Mouse (Mus musculus) T-helper 1 cell (primary cell): ENCODE measurements around the gene Gm7579.
"Not testable (repeated sequence)": the region's sequence is repeated elsewhere in the genome, so short reads cannot be mapped to it uniquely, and the experiment has no call there.

ENCODE experiments used
- in situ Hi-C: fragments of 300-600 bp; cut with MboI, MseI; formaldehyde crosslinking; loops from one replicate; pipeline ENCODE4 v1.15.1; 2025; ENCODE audit warnings: high pct_unique_total_duplicates

The Gm7579 gene

DNA sequence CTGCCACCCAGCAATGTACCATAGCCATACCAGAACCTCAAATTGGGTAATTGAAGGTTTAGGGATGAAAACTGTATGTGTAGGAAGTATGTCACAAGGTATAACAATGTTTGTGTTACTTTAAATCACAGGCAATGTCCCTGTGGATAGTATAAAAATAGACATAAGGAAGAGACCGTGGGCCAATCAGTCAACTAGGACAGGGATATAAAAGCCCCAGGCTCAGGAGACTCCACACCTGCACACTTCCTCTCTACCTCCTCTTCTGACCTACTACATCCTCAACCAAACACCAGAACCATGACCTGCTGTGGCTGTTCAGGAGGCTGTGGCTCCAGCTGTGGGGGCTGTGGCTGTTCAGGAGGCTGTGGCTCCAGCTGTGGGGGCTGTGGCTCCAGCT lies at the start of gene Gm7579:
TSS of gene Gm7579 (plus strand) at position 301 of the 400 bp plus-strand sequence.
- in situ Hi-C loops, result no loop called here

DNA sequence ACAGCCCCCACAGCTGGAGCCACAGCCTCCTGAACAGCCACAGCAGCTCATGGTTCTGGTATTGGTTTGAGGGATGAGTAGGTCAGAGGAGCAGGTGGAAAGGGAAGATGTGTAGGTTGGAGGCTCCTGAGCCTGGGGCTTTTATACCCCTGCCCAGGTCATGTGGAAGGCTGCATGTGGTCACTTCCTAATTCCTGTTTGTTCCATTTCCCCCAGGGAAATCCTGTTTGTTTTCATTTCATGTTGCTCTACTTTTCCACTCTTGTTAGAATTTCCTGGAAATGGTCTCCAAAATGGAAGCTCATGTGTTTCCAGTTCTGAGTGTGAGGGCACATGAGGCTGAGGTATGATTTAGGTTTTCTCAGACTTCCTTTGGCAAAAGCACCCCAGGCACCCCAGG lies 46.0 kb upstream of the Gm7579 start, which contains the start of gene Gm4553:
TSS of gene Gm4553 (minus strand) at position 101 of the 400 bp plus-strand sequence.
- in situ Hi-C loops, result not testable (repeated sequence)

DNA sequence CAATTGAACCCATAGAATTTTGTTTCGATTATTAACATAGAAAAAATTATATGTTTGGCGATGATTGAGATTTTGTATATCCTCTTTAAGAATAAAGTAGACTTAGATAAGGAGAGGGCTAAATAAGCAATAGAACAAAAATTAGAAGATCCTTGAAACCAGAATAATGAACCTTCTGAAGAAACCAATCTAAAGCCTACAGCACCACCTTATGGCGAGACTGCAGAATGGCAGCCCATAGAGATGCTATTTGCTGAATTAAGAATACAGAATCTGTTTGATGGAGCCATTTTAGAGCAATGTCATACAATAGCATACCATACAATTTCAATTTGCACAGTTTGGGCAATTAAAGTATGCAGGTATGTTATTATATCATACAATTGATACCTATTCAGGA lies 41.8 kb upstream of the Gm7579 start:
- in situ Hi-C loops, result no loop called here

DNA sequence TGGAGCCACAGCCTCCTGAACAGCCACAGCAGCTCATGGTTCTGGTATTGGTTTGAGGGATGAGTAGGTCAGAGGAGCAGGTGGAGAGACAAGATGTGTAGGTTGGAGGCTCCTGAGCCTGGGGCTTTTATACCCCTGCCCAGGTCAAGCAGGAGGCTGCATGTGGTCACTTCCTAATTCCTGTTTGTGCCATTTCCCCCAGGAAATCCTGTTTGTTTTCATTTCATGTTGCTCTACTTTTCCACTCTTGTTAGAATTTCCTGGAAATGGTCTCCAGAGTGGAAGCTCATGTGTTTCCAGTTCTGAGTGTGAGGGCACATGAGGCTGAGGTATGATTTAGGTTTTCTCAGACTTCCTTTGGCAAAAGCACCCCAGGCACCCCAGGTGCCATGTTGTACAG lies 35.8 kb upstream of the Gm7579 start, which contains the start of gene Krtap5-2:
TSS of gene Krtap5-2 (minus strand) at position 101 of the 400 bp plus-strand sequence.
- in situ Hi-C loops, result not testable (repeated sequence)

DNA sequence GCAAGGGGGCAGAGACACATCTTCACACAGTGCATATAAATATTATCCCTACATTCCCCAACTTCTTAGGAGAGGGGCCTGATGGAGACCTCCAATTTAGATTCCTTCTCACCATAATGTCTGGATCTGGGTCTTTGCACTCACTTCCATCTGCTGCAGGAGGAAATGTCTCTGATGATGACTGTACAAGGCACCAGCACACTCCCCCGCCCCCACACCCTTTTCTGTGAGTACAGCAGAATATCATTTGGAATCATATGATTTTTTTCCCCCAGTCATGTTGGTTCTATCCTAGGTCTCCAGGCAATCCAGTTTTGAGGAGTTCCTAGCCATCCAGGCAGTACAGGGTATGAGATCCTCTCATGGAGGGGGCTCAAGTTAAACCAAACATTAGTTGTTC lies 33.0 kb upstream of the Gm7579 start:
- in situ Hi-C loops, result no loop called here

DNA sequence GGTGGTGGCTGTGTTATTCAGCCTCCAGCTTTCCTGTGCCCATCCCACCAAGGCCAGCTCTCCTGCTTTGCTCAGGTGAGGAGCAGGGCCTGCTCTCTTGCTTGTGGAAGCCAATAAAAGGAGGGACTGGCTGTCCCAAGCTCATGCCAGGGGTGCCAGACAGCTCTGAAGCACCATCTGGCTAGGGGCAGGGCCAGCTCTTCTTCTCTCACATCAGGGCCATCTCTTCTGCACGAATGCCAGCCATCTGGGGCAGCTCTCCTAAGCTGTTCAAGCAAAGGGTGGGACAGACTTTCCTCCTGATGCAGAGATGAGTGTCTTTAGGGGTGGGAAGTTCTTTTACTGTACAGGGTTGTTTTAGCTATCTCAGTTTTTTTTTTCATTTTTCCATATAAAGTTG lies 30.6 kb upstream of the Gm7579 start:
- in situ Hi-C loops, result no loop called here

DNA sequence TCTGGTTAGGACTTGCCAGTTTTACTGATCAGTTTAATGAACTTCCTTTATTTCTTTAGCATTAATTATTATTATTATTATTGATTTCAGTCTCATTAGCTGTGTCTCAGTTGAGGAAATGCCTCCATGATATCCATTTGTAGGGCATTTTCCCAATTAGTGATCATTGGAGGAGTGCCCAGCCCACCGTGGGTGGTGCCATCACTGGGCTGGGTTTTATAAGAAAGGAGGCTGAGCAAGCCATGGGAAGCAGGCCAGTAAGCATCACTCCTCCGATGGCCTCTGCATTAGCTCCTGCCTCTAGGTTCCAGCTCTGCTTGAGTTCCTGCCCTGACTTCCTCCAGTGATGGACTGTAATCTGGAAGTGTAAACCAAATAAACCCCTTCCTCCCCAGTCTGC lies 23.5 kb upstream of the Gm7579 start:
- in situ Hi-C loops, result no loop called here

DNA sequence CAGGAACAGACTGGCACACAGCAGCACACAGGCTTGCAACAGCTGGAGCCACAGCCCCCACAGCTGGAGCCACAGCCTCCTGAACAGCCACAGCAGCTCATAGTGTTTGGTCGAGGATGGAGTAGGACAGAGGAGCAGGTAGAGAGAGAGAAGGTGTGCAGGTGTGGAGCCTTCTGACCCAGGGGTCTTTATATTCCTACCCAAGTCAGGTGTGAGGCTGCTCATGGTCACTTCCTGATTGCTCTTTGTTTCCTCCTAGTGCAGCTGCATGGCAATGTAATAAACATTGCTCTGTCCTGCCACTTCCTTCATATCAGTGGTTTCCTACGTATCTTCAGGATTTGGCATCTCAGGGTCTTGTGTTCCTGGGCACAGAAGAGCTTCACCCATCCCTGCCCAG lies 21.4 kb upstream of the Gm7579 start, which contains the start of gene Gm10153:
TSS of gene Gm10153 (minus strand) at position 101 of the 400 bp plus-strand sequence.
- in situ Hi-C loops, result no loop called here

DNA sequence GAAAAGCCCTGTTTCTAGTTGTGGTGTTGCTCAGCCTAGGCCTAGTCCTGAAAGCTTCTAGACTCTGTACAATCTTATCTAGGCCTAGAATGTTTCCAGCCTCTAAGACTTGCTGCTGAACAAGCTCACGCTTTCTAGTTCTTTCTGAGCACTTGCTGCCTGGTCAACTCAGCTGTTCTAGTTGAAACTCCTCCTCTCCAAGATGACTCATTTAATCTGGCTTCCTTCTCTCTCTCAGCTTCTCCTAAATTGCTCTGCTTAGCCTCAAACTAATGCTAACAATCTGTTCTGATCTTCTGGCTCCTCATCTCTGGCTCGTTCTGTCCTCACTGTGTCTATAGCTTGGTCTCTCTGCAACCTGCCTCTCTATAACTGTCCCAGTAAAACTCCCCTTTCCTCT lies 12.9 kb upstream of the Gm7579 start:
- in situ Hi-C loops, result no loop called here

DNA sequence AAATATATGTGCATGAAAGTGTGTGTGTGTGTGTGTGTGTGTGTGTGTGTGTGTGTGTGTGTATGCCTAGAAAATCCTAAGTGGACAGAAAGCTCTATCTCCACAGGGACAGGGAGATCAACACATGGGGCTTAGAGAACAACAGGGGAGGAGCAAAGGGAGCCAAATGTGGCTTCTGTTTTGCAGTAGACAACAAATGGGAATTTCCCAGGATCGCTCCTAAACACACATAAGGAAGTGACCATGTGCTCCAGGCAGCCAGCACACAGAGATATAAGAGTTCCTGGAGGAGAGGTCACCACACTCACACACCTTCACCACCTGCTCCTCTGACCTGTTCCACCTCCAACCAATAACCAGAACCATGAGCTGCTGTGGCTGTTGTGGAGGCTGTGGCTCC lies 10.6 kb upstream of the Gm7579 start, which contains the start of gene Krtap5-3:
TSS of gene Krtap5-3 (plus strand) at position 301 of the 400 bp plus-strand sequence.
- in situ Hi-C loops, result no loop called here

DNA sequence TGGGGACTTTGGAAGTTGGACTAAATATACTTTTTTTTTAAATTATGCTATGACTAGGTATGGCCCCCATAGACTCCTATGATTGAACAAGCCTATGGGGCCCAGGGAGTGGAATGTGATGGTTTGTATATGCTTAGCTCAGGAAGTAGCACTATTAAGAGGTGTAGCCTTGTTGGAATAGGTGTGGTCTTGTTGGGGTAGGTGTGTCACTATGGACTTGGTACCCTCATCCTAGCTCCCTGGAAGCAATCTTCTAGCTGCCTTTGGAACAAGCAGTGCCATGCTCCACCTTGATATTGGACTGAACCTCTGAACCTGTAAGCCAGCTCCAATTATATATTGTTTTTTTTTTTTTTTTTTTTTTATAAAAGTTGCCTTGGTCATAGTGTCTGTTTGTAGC lies 6.2 kb upstream of the Gm7579 start:
- in situ Hi-C loops, result no loop called here

DNA sequence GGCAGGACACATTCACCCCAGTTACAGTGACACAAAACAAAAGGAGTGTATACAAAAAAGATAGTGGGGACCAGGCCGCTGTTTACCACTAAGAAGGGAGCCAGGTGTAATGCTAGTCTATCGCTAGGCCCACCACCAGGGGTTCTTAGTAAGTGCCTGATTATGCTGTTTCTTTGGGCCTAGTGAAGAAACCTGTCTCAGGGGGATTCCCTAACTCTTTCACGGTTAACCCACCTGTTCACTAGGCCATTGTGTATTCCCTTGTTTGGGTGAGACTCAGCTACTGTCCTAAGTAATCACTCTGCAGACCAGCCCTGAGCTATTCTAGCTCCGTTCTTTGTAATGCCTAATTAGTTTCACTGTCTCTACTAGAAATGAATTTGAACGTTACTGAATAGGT lies 4.8 kb upstream of the Gm7579 start:
- in situ Hi-C loops, result not testable (repeated sequence)

DNA sequence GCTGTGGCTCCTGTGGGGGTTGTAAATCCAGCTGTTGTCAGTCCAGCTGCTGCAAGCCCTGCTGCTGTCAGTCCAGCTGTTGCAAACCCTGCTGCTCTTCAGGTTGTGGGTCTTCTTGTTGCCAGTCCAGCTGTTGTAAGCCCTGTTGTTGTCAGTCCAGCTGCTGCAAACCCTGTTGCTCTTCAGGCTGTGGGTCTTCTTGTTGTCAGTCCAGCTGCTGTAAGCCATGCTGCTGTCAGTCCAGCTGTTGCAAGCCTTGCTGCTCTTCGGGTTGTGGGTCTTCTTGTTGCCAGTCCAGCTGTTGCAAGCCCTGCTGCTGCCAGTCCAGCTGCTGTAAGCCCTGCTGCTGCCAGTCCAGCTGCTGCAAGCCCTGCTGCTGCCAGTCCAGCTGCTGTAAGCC lies 477 bp downstream of the Gm7579 start:
- in situ Hi-C loops, result not testable (repeated sequence)

DNA sequence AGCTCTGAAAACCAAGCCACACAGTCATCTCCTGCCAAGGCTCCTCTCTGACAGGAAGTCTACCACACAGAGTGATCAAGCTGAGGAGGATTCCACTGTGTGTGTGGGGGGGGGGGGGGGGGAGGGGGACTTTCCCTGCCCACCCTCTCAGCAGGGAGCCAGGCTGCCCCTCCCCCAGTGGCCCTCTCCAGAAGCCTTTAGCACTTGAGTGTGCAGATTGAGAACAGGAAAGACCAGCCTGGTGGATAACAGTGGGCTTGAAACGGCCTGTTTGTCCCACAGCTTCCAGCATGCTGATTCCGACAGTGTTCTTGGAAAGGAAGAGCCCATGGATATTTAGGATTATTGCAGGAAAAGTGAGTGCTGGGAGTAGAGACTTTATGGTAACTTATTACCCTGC lies 12.9 kb downstream of the Gm7579 start:
- in situ Hi-C loops, result no loop called here

DNA sequence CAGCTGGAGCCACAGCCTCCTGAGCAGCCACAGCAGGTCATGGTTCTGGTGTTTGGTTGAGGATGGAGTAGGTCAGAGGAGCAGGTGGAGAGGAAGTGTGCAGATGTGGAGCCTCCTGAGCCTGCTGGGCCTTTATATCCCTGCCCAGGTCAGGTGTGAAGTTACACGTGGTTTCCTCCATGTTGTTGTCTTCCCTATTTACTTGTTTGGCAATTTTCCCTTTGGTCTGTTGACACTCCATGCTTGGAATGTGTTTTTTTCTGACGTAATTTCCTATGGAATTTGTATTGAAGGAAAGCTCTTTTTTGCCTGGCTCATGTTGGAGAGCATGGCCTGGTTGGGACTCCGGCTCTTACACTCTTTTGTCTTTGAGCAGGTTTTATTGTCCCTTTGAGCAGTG lies 18.2 kb downstream of the Gm7579 start, which contains the start of gene Krtap5-5:
TSS of gene Krtap5-5 (minus strand) at position 101 of the 400 bp plus-strand sequence.
- in situ Hi-C loops, result not testable (repeated sequence)

DNA sequence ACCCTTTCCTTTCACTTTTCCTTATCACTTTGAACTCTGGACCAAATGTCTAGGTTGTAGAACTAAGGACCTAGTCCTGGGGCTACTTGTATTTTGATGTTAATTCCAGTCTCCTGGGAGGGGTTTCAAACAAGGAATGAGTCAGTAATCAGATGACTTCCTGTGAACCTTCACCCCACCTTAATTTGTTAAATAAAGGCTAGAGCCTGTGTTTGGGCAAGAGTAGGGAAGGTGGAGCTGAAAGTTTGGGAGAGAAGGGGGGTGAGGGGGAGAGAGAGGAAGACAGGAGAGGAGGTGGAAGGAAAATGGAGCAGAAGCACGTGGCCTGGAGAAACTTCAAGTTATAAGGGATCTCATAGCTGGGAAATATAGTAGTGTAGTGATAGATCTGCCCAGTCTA lies 19.9 kb downstream of the Gm7579 start:
- in situ Hi-C loops, result no loop called here

DNA sequence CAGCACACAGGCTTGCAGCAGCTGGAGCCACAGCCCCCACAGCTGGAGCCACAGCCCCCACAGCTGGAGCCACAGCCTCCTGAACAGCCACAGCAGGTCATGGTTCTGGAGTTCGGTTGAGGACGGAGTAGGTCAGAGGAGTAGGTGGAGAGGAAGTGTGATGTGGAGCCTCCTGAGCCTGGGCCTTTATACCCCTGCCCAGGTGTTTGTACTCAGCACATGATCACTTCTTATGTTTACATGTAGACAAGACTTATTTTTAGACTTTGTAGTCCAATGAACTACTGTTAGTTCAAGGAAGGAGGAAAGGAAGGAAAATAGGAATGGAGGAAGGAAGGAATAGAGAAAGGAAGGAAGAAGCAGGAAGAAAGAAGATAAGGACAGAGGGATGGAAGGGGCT lies 29.3 kb downstream of the Gm7579 start, which contains the start of gene Gm40460:
TSS of gene Gm40460 (minus strand) at position 101 of the 400 bp plus-strand sequence.
- in situ Hi-C loops, result no loop called here

DNA sequence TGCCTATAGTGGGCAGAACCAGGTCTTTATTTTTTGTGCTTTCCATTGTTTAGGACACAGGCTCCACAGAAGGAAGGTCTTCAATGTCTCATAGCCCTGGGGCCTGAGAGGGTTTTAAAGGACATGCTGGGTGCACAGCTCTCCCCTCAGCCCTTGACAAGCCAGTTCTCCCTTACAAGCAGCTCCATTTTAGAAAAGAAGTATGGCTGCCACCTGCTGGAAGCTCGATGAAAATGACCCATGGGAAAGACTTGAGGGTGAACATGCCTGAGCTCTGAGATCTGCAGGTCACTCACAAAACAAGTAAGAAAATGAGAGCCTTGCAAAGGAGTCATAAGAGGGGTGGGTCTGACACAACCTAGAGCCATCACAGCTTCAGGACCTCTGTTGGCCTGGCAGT lies 38.2 kb downstream of the Gm7579 start:
- in situ Hi-C loops, result no loop called here

DNA sequence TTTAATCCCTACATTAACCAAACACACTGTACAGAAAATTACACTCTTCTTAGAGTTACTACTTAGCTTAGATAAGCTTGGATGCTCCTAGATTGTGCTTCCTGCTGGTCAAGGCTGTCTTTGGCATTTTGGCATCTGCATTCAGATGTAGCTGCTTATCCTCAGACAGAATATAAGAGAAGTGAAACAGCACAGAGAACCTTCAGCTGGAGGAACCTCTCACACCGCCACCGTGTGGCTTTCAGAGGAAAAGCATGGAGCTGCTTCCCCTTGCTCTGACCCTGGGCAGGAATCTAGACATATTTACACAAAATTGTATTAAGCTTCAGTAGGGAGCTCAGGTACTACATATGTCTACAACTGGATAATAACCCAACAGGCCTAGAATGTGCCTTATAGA lies 43.9 kb downstream of the Gm7579 start:
- in situ Hi-C loops, result no loop called here

DNA sequence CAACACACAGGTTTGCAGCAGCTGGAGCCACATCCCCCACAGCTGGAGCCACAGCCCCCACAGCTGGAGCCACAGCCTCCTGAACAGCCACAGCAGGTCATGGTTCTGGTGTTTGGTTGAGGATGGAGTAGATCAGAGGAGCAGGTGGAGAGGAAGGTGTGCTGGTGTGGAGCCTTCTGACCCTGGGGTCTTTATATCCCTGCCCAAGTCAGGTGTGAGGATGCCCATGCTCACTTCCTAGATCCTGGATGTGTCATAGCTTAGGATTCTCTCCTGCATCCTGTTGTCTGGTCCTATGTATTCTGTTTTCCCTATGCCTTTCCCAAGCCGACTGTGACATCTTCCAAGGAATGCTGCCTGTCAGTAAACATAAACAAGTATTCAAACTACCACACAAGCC lies 46.6 kb downstream of the Gm7579 start, which contains the start of gene Gm2431:
TSS of gene Gm2431 (minus strand) at position 101 of the 400 bp plus-strand sequence.
- in situ Hi-C loops, result not testable (repeated sequence)
